Mouse (Mus musculus) hindbrain, embryonic 12.5 days (tissue): ENCODE data around the gene Gpr107. TPM values are rescaled to one million over a fixed set of nuclear protein-coding genes. Genes with fewer than 3 reads are reported as not detected.

Experiments
- ATAC-seq: fragments of 200-750 bp; cut with Nextera tagmentation; 2 replicates; pipeline ENCODE4 v1.8.0; 2017; ENCODE audit warnings: moderate TSS enrichment; ENCODE audit not compliant: low FRiP score
- H3K27ac ChIP-seq: fragments of 300-500 bp; sonication (generic); 2 replicates; pipeline ENCODE4 v1.5.1; 2016; ENCODE audit warnings: mild to moderate bottlenecking
- H3K27me3 ChIP-seq: fragments of 300-500 bp; sonication (generic); 2 replicates; pipeline ENCODE4 v1.6.1; 2016; ENCODE audit warnings: mild to moderate bottlenecking
- H3K36me3 ChIP-seq: fragments of 300-500 bp; sonication (generic); 2 replicates; pipeline ENCODE4 v1.6.1; 2016; ENCODE audit warnings: mild to moderate bottlenecking
- H3K4me1 ChIP-seq: fragments of 300-500 bp; sonication (generic); 2 replicates; pipeline ENCODE4 v1.6.1; 2016
- H3K4me2 ChIP-seq: fragments of 300-500 bp; sonication (generic); replicated peaks from 2 replicates; pipeline ENCODE4 v1.6.1; 2016; ENCODE audit warnings: mild to moderate bottlenecking
- H3K4me3 ChIP-seq: fragments of 300-500 bp; sonication (generic); 2 replicates; pipeline ENCODE4 v1.5.1; 2016; ENCODE audit warnings: mild to moderate bottlenecking
- H3K9ac ChIP-seq: fragments of 300-500 bp; sonication (generic); 2 replicates; pipeline ENCODE4 v1.6.1; 2016; ENCODE audit warnings: mild to moderate bottlenecking, moderate library complexity
- H3K9me3 ChIP-seq: fragments of 300-500 bp; sonication (generic); replicated peaks from 2 replicates; pipeline ENCODE4 v1.6.1; 2016; ENCODE audit warnings: mild to moderate bottlenecking
- WGBS: fragments of 180-500 bp; shearing (Covaris S2); methylation state at CpG from one replicate; pipeline ENCODE4 v1.1.7; 2016; 5-methylcytosine and 5-hydroxymethylcytosine counted together
- polyA plus RNA-seq: library from polyadenylated mRNA; unstranded; fragments of >200 nt; fragmentation: Nextera tagmentation; extraction: Ambion mirVana; gene quantifications from 2 replicates; pipeline ENCODE4 v1.2.1, GENCODE M21; 2016

Gpr107 gene
- polyA plus RNA-seq, result 43.1 and 46.6 TPM in 2 replicates

DNA sequence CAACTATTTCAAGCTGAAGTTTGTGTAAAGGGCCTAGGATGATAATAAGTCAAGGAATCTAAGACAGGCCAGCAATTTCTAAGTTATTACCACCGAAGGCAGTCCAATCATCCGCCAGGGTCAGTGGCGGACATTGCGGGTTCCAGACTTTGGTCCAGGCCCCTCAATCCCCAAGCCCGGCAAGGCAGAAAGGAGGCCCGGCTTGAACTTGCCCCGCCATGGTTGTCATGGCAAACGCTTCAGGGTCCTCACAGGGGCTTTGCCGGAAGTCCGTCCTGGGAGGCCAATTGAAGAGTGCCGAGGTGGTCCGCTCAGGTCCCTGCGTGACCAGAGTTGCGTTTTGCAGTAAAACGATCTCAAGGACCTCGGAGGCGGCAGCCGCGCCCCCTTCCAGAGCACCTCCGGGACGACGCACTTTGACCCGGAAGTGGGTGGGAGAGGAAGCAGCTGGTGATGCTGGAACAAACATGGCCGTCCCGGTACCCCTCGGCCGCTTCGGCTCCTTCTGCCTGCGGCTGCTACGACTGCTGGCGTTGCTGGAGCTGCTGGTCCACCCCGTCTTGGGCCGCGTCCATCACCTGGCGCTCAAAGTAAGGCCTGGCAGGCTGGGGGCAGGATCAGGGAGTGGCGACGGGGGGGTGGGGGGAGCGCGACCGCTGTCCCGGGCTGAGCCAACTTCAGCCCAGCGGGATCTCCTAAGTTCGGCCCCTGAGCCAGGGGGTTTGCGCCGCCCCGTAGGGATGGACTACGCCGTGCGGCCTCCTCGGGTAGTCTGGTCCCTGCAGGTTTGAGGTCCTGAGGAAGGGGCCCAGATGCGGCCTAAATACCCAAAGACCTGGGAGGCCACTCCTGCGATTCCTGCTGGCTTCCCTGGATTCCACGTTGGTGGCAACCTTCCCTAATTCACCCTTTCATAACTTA lies at the start of gene Gpr107:
Gene Gpr107 (plus strand): TSS at position 425 of the 921 bp plus-strand sequence.
- Histone ChIP-seq H3K27ac (peak within 1 kb of the TSS; percentile 64; the same call in 1 of the 2 replicates), H3K27me3 (no peaks in the 10 kb centered on the region), H3K4me3 (peak within 1 kb of the TSS; percentile 83), H3K9me3 (no peaks in the 10 kb centered on the region), H3K4me2 (peak within 1 kb of the TSS; percentile 67), H3K9ac (peak within 1 kb of the TSS; percentile 88), H3K36me3 (peaks cover 14% of the 10 kb centered on the region; the same call in 1 of the 2 replicates), H3K4me1 (peaks cover 21% of the 10 kb centered on the region)
- under 1% methylated on average over 53 of the region's 53 CpGs for WGBS
- peak; percentile 91 for ATAC-seq

DNA sequence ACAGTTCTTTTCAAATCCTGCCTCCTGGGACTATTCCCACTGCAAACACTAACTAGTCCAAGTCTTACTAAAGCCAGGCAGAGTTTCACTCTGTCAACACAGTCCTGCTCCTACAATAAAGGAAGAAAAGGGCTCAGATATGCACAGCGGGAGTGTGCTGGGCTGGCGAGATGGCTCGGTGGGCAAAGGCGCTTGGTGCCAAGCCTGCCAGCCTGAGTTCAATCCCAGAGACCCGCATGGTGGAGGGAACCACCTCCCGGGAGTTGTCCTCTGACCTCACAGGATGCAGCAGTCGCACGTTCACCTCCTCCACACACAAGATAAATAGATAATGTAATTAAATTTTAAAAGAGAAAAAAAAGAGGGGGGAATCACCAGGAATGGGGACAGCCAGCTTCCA lies 48.8 kb upstream of the Gpr107 start:
- WGBS, result 74% methylated on average over 8 of the region's 8 CpGs
- peak overlapping the region; percentile 35; the same call in 1 of the 2 replicates for H3K27ac ChIP-seq
- no peaks in the 10 kb centered on the region for H3K27me3 ChIP-seq
- no peak overlapping the region for H3K4me3 ChIP-seq
- H3K36me3 ChIP-seq, result peaks cover 10% of the 10 kb centered on the region; the same call in 1 of the 2 replicates
- no peaks in the 10 kb centered on the region for H3K9me3 ChIP-seq
- H3K4me2 ChIP-seq, result no peak overlapping the region
- H3K9ac ChIP-seq, result no peak overlapping the region
- H3K4me1 ChIP-seq, result peaks cover 15% of the 10 kb centered on the region
- ATAC-seq, result no peak

DNA sequence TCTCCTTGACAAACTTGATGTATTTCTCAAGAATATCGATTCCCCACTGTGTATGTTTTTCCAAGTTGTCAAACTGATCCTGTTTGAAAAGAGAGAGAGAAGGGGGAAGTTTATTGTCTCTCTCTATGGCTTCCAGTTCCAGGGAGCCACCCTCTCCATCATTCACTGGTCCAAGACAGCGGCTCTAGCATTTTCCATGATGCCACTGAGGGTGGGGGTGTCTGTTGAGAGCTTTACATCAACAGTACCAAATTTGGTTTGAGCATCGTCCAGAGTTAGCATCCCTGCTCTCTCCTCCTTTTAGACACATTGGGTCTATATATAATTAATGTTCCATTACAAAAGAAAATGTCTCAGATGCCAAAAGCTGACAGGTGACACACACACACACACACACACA lies 46.8 kb upstream of the Gpr107 start:
- Histone ChIP-seq H3K36me3 (peaks cover 5% of the 10 kb centered on the region; the same call in 1 of the 2 replicates), H3K4me2 (no peak overlapping the region), H3K27ac (no peak overlapping the region), H3K27me3 (no peaks in the 10 kb centered on the region), H3K4me3 (no peak overlapping the region), H3K9me3 (no peaks in the 10 kb centered on the region), H3K4me1 (peaks cover 15% of the 10 kb centered on the region), H3K9ac (no peak overlapping the region)
- ATAC-seq, result no peak
- 85% methylated on average over 3 of the region's 3 CpGs for WGBS

DNA sequence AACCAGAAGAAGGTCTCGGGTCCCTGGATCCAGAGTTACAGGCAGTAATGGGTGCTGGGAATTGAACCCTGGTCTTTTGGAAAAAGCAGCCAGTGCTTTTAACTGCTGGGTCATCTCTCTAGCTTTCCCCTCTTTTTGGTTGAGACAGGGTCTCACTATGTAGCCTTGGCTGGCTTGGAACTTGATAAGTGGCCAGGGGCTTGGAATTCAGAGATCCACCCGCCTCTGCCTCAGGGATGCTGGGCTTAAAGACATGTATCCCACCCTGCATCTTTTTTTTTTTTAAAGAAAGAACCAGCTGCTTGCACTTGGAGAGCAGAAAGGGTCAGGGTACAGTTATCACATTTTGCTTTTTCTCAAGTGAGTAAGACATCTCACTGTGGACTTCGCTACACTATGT lies 46.1 kb upstream of the Gpr107 start:
- Histone ChIP-seq H3K27ac (no peak overlapping the region), H3K9ac (no peak overlapping the region), H3K27me3 (no peaks in the 10 kb centered on the region), H3K4me2 (no peak overlapping the region), H3K4me3 (no peak overlapping the region), H3K36me3 (peaks cover 4% of the 10 kb centered on the region; the same call in 1 of the 2 replicates), H3K9me3 (no peaks in the 10 kb centered on the region), H3K4me1 (peaks cover 15% of the 10 kb centered on the region)
- no peak for ATAC-seq
- WGBS, result 92% methylated on average over 3 of the region's 3 CpGs

DNA sequence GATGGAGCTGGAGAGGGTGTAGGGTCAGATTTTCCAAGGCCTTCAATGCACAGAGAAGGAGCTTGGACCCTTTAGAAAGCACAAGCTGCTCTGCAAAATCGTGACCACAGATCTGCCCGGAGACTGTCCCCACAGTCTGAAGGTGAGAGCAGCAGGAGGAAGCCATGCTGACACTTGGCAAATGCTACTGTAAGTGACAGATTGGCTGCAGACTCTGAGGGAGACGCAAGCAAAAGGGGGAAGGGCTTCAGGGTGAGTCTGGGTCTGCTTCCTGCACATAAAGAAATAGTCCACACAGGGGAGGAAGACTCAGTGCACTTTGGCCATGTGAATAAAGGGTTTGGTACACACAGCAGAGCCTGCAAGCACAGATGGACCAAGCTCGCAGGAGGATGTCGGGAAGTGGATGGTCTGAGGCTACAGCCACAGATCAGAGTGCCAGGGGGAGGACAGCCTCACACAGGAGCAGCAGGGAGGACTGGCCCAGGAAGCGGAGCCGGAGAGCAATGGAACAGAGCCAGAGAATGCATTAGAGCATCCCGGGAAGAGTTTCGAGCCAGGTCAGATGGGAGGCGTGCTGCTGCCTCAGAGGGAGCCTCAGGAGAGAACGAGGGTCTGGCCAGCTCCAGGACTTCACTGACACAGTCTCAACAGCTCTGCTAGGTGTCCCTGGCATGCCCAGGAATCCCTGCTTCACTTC lies 45.3 kb upstream of the Gpr107 start:
- no peak overlapping the region for H3K4me2 ChIP-seq
- H3K9ac ChIP-seq, result 0 out of 2 replicates have a peak overlapping the region, but pooled peaks have one; percentile 28
- H3K4me1 ChIP-seq, result peaks cover 15% of the 10 kb centered on the region
- peak overlapping the region; percentile 35; the same call in 1 of the 2 replicates for H3K27ac ChIP-seq
- H3K27me3 ChIP-seq, result no peaks in the 10 kb centered on the region
- no peak overlapping the region for H3K4me3 ChIP-seq
- H3K9me3 ChIP-seq, result no peaks in the 10 kb centered on the region
- H3K36me3 ChIP-seq, result peaks cover 4% of the 10 kb centered on the region; the same call in 1 of the 2 replicates
- 44% methylated on average over 11 of the region's 11 CpGs for WGBS
- ATAC-seq, result no peak

DNA sequence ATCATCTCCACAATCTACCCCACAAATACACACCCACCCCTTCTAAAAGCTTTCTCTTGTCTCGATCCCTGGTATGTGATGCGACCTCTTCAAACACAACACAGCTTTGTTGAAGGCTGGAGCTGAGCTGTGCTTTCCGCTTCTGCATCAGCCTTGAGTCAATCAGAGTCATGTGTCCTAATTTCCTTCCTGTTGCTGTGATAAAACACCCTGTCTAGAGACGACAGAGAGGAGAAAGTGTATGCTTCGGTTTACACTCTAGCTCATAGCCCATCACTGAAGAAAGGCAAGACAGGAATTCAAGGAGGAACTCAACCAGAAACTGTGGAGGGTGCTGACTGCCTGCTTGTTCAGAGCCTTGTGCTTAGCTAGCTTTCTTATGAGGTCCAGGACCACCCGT lies 43.9 kb upstream of the Gpr107 start:
- Histone ChIP-seq H3K27ac (no peak overlapping the region), H3K36me3 (peaks cover 2% of the 10 kb centered on the region; the same call in 1 of the 2 replicates), H3K4me2 (no peak overlapping the region), H3K4me3 (no peak overlapping the region), H3K27me3 (no peaks in the 10 kb centered on the region), H3K9me3 (no peaks in the 10 kb centered on the region), H3K4me1 (peaks cover 15% of the 10 kb centered on the region), H3K9ac (no peak overlapping the region)
- WGBS, result 83% methylated on average over 6 of the region's 6 CpGs
- ATAC-seq, result no peak

DNA sequence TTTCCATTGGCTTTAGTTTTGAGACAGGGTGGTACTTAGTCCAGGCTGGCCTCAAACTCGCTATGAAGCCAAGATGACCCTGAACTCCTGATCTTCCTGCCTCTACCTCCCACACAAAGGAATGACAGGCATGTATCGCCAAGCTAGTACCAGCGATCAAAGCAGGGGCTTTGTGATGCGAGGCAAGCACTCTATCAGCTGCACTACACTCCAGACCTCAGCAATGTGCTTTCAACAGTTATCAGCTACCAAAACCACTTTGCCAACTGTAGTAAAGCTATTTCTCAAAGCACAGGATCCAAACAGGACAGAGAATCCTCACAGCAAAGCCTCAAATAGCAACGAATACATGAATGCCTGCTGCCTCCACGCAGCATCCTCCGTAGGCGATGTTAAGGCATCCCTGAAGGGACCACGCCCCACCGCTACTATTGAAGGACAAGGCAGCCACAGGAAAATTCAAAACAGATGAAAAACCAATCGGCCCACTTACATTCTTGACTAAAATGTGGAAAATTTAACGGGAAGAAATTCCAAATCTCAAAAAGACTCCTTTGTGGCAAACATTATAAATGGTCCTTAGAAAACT lies 42.1 kb upstream of the Gpr107 start:
- WGBS, result 78% methylated on average over 12 of the region's 12 CpGs
- Histone ChIP-seq H3K27me3 (no peaks in the 10 kb centered on the region), H3K4me3 (no peak overlapping the region), H3K9ac (no peak overlapping the region), H3K36me3 (no peaks in the 10 kb centered on the region), H3K9me3 (0 out of 2 replicates have a peak, but pooled peaks cover 4% of the 10 kb centered on the region), H3K4me1 (peaks cover 15% of the 10 kb centered on the region), H3K27ac (no peak overlapping the region), H3K4me2 (no peak overlapping the region)
- no peak for ATAC-seq

DNA sequence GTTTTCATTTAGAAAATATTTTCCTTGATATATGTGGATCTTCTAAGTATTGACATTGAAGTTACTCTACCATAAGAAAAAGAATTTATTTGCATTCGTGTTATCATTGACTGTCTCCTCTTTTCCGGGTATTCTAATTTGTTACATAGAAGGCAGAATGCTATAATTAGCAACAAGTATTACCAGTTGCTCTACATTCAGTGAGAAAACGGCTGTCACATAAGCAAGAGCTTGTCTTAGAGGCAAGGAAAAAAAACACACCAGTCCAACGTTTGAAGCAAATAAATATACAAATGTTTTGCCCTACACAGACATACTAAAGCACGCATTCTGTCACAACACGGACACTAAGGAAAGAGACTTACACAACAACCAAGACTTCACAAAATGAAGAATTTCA lies 40.4 kb upstream of the Gpr107 start:
- Histone ChIP-seq H3K27me3 (no peaks in the 10 kb centered on the region), H3K9ac (no peak overlapping the region), H3K4me3 (no peak overlapping the region), H3K36me3 (no peaks in the 10 kb centered on the region), H3K4me1 (peaks cover 19% of the 10 kb centered on the region), H3K4me2 (no peak overlapping the region), H3K27ac (no peak overlapping the region), H3K9me3 (0 out of 2 replicates have a peak, but pooled peaks cover 4% of the 10 kb centered on the region)
- 89% methylated on average over 6 of the region's 6 CpGs for WGBS
- ATAC-seq, result no peak

DNA sequence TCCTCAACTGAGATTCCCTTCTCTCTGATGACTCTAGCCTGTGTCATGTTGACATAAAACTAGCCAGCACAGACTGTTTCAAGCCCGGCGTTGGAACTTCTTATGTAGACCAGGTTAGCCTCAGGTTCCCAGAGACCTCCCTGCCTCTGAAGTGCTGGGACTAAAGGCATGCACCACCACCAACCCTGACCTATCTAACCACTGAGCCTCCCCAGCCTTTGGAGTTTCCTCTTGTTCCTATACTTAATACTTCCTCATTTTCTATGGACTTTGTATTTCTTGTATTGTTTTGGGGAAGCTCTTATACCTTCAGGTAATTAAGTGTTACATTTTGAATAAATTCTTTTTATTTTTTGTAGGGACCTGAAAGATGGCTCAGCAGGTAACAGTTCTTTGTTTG lies 37.9 kb upstream of the Gpr107 start:
- Histone ChIP-seq H3K9ac (no peak overlapping the region), H3K4me1 (peaks cover 11% of the 10 kb centered on the region), H3K4me3 (no peak overlapping the region), H3K27me3 (no peaks in the 10 kb centered on the region), H3K9me3 (0 out of 2 replicates have a peak, but pooled peaks cover 4% of the 10 kb centered on the region), H3K27ac (no peak overlapping the region), H3K36me3 (no peaks in the 10 kb centered on the region), H3K4me2 (no peak overlapping the region)
- 93% methylated on average over 2 of the region's 2 CpGs for WGBS
- no peak for ATAC-seq

DNA sequence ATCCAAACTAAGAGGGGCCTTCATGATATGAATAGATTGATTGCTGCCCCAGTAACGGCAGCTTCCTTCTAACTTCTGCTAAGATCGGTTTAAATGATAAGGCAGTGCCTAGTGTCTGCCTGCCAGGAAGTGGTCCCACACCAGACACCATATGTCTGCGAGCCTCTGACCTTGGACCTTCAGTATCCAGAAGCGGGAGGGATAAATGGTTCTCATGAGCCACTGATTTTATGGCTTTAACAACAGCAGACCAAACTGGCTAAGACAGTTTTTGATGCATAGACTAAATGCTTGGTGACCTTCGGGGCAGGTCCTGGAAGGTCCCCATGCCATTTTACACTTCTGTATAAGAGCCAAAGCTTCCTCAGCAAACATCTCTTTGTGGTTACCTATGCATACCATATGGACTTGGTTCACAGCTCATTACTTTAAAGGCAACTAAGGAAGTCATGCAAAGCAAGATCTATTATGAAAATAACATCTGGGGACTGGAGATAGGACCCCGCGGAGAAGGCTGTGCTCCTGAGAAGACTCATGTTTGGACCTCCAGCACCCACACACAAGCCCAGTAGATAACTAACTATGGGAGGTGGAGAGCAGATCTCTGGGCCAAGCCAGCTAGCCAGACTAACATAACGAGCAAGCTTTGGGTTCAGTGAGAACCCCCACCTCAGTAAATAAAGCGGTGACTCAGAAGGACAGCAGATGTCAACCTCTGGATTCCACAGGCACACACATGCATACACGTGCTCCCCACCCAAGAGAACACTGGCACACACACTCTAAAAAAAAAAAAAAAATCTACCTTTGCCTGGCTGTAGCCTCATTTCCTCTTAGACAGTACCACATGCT lies 36.8 kb upstream of the Gpr107 start:
- ATAC-seq, result no peak
- Histone ChIP-seq H3K4me3 (no peak overlapping the region), H3K4me2 (no peak overlapping the region), H3K36me3 (no peaks in the 10 kb centered on the region), H3K27ac (no peak overlapping the region), H3K4me1 (peaks cover 11% of the 10 kb centered on the region), H3K9ac (no peak overlapping the region), H3K9me3 (0 out of 2 replicates have a peak, but pooled peaks cover 4% of the 10 kb centered on the region), H3K27me3 (no peaks in the 10 kb centered on the region)
- 71% methylated on average over 10 of the region's 10 CpGs for WGBS

DNA sequence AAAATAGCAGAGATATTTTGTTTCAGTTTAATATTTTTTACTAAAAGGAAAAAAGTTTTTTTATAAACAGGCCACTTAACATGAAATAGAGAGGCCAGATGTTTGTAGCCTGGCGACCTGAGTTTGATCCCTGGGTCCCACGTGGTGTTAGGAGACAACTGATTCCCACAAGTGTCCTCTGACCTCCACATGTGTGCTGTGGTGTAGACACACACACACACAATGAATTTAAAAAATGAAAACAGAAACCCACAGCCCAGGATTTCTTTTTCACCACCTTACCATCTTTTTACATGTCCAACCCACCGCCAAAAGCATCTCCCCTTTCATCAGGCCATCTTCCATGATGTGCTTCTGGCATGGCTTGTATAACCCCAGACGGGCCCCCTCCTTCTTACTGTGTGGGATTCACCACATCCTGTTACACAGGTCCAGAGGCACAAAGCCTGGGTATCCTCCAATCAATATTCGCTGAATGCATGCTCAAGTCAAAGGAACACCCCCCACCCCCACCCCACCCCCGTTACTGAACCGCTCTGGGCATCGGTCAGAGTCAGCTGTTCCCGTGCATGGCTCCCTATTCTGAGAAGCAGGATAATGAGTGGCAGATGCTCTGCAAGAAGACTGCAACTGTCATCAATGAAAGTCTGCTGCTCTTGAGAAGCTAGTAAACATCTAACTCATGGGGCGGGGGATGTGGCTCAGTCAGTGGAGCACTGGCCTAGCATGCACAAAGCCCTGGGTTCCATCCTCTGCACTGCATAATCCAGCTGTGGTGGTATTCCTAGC lies 36.0 kb upstream of the Gpr107 start:
- no peaks in the 10 kb centered on the region for H3K36me3 ChIP-seq
- no peak overlapping the region for H3K4me3 ChIP-seq
- H3K9me3 ChIP-seq, result 0 out of 2 replicates have a peak, but pooled peaks cover 4% of the 10 kb centered on the region
- no peak overlapping the region for H3K4me2 ChIP-seq
- H3K4me1 ChIP-seq, result peaks cover 11% of the 10 kb centered on the region
- 64% methylated on average over 10 of the region's 10 CpGs for WGBS
- H3K27ac ChIP-seq, result no peak overlapping the region
- H3K9ac ChIP-seq, result no peak overlapping the region
- H3K27me3 ChIP-seq, result no peaks in the 10 kb centered on the region
- ATAC-seq, result 0 out of 2 replicates have a peak, but pooled peaks have one; percentile 26
